Mouse (Mus musculus) cerebellum, adult 2 months (tissue): ENCODE results near the gene 1700037H04Rik.

Experiments
- CTCF ChIP-seq: fragments of 200-500 bp; IDR thresholded peaks from 2 replicates; pipeline ENCODE4 v1.5.1; 2011; ENCODE audit warnings: low read depth, mild to moderate bottlenecking, control low read depth, low read length, moderate library complexity, borderline replicate concordance; ENCODE audit not compliant: insufficient read depth
- POLR2A ChIP-seq: fragments of 200-500 bp; IDR thresholded peaks from 2 replicates; pipeline ENCODE4 v1.6.1; 2011; ENCODE audit warnings: low read length, control low read depth, borderline replicate concordance; ENCODE audit not compliant: insufficient read depth

GRCm38 (mm10) chr2:131188311-131188710 lies 28.4 kb upstream of the 1700037H04Rik start:
- TF ChIP-seq POLR2A (no peak), CTCF (no peak)
